In the genomic region with DNA sequence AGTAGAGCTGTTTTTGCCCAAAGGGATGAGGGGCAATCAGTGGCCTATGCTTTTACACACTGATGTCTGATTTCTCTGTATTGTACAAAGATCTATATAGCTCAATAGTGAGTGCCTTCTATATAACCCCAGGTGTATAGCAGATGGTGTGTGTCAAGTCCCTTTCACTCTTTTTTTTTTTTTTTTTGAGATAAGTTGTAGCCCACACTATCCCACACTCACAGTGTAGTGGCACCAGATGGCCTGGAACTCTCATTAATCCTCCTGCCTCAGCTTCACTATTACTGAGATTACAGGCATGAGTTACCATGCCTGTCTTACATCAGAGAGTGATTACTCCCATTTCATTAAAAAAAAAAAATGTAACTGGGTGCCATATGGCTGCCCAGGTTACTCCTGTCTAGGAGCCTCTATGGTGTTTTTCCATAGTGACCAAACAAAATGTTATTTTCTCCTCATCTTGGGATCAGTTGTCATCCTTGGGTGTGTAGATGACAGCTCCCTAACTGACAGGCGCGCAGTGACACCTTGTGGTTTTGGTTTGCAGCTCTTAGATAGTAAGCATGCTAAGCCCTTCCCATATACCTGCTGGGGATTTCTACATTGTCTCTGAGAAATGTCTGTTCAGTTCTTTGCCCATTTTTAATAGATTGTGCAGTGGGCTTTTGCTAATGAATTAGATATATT, we compare ENCODE assay signal across 12 mouse cellular contexts.
A peak's percentile ranks its signal among the peaks of the same experiment; 100 is the strongest.
DNase-seq lines count a peak whose midpoint lies in the region; ATAC-seq lines count a peak whose summit lies in the region.
"Had no signal": no experiment of that assay in that cellular context is flagged by ENCODE, and none has a peak within 500 bp of the region (broad histone marks: within the 10 kb centered on the region; RNA-seq: fewer than 3 reads in every experiment).

No protein-coding gene starts in this region.

- H3K27me3 ChIP-seq in neural tube, embryonic 11.5 days (ENCODE audit: control insufficient read depth, insufficient read depth, low read length) = no peaks in the 10 kb centered on the region
- no peaks in the 10 kb centered on the region for H3K27me3 ChIP-seq in forebrain, embryonic 12.5 days
- H3K27me3 ChIP-seq: limb, embryonic 15.5 days had no signal

- no peak overlapping the region for H3K4me2 ChIP-seq in neural tube, embryonic 11.5 days (ENCODE audit: low read depth)
- no peak overlapping the region for H3K4me2 ChIP-seq in forebrain, embryonic 12.5 days
- H3K4me2 ChIP-seq: limb, embryonic 15.5 days had no signal

- no peak overlapping the region for H3K27ac ChIP-seq in neural tube, embryonic 11.5 days (ENCODE audit: low read depth, low read length)
- no peak overlapping the region for H3K27ac ChIP-seq in forebrain, embryonic 12.5 days
- H3K27ac ChIP-seq: limb, embryonic 15.5 days had no signal

- H3K9ac ChIP-seq in neural tube, embryonic 11.5 days (ENCODE audit: low read length) = no peak overlapping the region
- H3K9ac ChIP-seq in forebrain, embryonic 12.5 days = no peak overlapping the region
- H3K9ac ChIP-seq: limb, embryonic 15.5 days had no signal

- peak; percentile 3 for DNase-seq in adrenal gland, postnatal 10 days
- no peak for DNase-seq in adrenal gland, postnatal 36 days
- DNase-seq in neural tube, embryonic 11.5 days (ENCODE audit: low spot score) = no peak
- DNase-seq in neural tube, embryonic 10.5 days (ENCODE audit: extremely low spot score, low spot score) = no peak
- DNase-seq in layer of hippocampus, postnatal 10 days (ENCODE audit: low spot score in 2 of 2) = peak; percentile 19 to 37
- no peak for DNase-seq in gastrocnemius, adult 8-10 months (ENCODE audit: low spot score in 2 of 2)
- DNase-seq: gastrocnemius, postnatal 36 days; heart, postnatal 36 days; kidney, postnatal 14 days had no signal

- H3K9me3 ChIP-seq in neural tube, embryonic 11.5 days (ENCODE audit: control insufficient read depth, low read length) = no peaks in the 10 kb centered on the region
- H3K9me3 ChIP-seq in forebrain, embryonic 12.5 days = no peaks in the 10 kb centered on the region
- H3K9me3 ChIP-seq: limb, embryonic 15.5 days had no signal

- 0 out of 2 replicates have a peak, but pooled peaks cover 4% of the 10 kb centered on the region for H3K4me1 ChIP-seq in neural tube, embryonic 11.5 days (ENCODE audit: control insufficient read depth, insufficient read depth, low read length)
- no peaks in the 10 kb centered on the region for H3K4me1 ChIP-seq in forebrain, embryonic 12.5 days
- H3K4me1 ChIP-seq: limb, embryonic 15.5 days had no signal

- H3K36me3 ChIP-seq in neural tube, embryonic 11.5 days (ENCODE audit: control insufficient read depth, insufficient read depth, low read length) = no peaks in the 10 kb centered on the region
- H3K36me3 ChIP-seq in forebrain, embryonic 12.5 days (replicated peaks) = no peaks in the 10 kb centered on the region
- H3K36me3 ChIP-seq: limb, embryonic 15.5 days had no signal

- 61% methylated on average over 2 of the region's 2 CpGs for WGBS in neural tube, embryonic 11.5 days
- WGBS in forebrain, embryonic 12.5 days = 42% methylated on average over 2 of the region's 2 CpGs

- H3K4me3 ChIP-seq in neural tube, embryonic 11.5 days (ENCODE audit: low read depth, low read length) = no peak overlapping the region
- H3K4me3 ChIP-seq in forebrain, embryonic 12.5 days (replicated peaks) = no peak overlapping the region
- H3K4me3 ChIP-seq: limb, embryonic 15.5 days had no signal

- peak; percentile 50 for ATAC-seq in neural tube, embryonic 11.5 days (ENCODE audit: insufficient read depth, low FRiP score, low TSS enrichment)
- peak; percentile 46; the same call in 1 of the 2 replicates for ATAC-seq in forebrain, embryonic 12.5 days (ENCODE audit: low FRiP score)
- no peak for ATAC-seq in megakaryocyte, adult 5-6 weeks (ENCODE audit: poor library complexity, severe bottlenecking)

Comparison
In these comparisons a context has a peak if more than half of its experiments do, and no peak if none do; other contexts are left out.
1. DNase-seq: peak in adrenal gland, postnatal 10 days (single experiment) and layer of hippocampus, postnatal 10 days (2 of 2); none in adrenal gland, postnatal 36 days (0 of 2), neural tube, embryonic 11.5 days (single experiment), neural tube, embryonic 10.5 days (single experiment) and gastrocnemius, adult 8-10 months (0 of 2).